Mouse (Mus musculus): ENCODE measurements around the gene 1700028J19Rik. TPM values are rescaled to one million over a fixed set of nuclear protein-coding genes. Genes with fewer than 3 reads are reported as not detected.

Gene 1700028J19Rik
- polyA plus RNA-seq (2017; shearing (Covaris generic)): 2.1 TPM

GRCm38 (mm10) chr7:44246055-44246983 is at the start of gene 1700028J19Rik, which contains the start of gene 2410002F23Rik:
TSS of gene 1700028J19Rik (minus strand) at chr7:44246695.
TSS of gene 2410002F23Rik (plus strand) at chr7:44246722.

DNA sequence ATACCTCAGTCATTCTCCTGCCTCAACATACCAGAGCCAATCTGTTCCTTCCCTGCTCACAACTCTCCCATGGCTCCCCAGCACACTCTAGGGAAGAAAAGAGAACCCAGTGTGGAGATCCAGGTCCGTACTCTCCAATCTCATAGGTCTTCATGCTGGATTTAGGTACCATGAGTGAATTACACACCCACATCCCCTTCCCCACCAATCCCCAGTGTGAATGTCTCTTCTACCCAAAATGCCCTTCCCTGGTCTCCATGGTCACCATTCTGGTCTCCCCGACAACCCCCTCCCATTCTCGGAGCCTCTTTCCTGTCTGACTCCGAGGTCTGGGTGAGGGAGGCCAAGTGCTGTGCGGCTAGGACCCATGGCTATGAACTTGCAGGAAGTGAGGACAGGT is 14.7 kb upstream of the 1700028J19Rik start, which contains the start of gene Gm15517:
Gm15517 (plus strand) TSS at position 301 of the 400 bp plus-strand sequence.

DNA sequence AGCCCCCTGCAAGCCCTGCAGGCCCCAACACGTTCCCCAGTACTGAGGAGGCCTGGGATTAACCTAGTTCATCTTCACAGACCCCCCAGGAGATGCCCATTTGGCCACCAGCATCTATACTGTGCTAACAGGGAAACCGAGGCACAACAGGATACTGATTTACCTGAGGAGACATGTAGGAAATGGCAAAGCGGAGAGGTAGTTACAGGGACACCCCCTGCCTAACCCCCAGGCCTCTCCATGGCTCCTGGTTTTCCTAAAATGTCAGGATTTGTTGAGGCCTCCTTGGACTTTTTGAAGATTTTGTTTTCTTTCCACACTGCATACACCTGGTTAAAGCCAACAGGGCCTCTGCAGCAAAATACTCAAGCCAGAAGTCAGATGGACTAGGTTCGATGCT is 10.8 kb upstream of the 1700028J19Rik start, which contains the start of gene Acp4:
Acp4 (minus strand) TSS at position 101 of the 400 bp plus-strand sequence.

DNA sequence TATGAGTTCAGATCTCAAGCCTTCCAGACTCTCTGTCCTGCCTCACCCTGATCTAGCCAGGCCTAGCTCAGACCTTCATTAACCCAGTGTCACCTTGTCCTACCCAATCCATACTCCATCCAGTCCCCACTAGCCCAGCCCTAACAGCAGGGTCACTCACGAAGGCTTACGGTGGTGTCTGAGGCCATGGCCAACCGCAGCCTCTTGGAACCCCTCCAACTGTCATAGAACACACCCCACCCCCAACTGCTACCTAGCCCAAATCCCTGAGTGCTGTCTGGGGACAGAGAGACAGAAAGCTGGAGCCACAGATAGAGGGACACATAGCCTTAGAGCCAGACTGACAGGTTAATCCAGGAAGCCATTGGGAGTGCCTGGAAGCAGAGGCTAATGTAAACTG is 10.6 kb downstream of the 1700028J19Rik start, which contains the start of gene Gm36864:
Gm36864 (plus strand) TSS at position 269 of the 400 bp plus-strand sequence.

GRCm38 (mm10) chr7:44225076-44225475 is 21.4 kb downstream of the 1700028J19Rik start, which contains the start of gene Klk1:
TSS of gene Klk1 (plus strand) at chr7:44225360.

DNA sequence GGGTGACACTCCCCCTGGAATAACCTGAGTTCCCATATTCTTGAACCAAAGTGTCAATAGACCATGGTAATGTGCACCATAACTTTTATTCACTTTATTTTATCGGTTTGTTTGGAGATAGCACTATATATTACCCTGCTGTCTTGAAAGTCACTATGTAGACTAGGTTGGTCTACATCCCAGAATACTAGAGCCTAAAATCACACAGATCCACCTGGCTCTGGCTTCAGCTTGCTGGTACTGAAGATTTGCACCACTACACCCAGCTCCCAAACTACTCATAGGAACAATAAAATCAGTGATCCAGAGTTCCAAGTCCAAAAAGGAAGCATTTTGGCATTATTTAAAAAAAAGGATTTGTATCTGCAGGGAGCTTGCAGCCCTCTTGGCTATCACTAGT is 30.9 kb downstream of the 1700028J19Rik start, which contains the start of gene Klk1b5:
Klk1b5 (plus strand) TSS at position 301 of the 400 bp plus-strand sequence.

GRCm38 (mm10) chr7:44207135-44207534 is 39.4 kb downstream of the 1700028J19Rik start, which contains the start of gene Klk1b4:
TSS of gene Klk1b4 (plus strand) at chr7:44207435.

GRCm38 (mm10) chr7:44197891-44198290 is 48.6 kb downstream of the 1700028J19Rik start, which contains the start of gene Klk1b3:
TSS of gene Klk1b3 (plus strand) at chr7:44198191.

DNA sequence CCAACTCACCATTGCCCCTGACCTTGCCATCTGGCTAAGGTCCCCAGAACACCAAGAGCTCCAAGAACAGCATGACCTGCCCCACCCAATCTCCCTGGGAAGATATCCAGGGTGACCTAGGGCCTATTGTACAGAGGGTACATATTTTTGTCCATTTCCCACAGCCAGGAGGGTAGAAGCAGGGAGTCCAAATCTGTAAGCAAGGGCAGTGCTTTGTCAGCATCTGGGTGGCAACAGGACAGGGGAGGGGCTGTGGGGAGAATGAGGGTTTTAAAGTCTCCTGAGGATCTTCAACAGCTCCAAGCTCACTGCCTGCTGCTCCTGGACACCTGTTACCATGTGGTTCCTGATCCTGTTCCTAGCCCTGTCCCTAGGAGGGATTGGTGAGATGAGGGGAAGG is 58.6 kb downstream of the 1700028J19Rik start, which contains the start of gene Klk1b24:
Klk1b24 (plus strand) TSS at position 301 of the 400 bp plus-strand sequence.

Other genes starting within 250 kb of the 1700028J19Rik start
- gene Klk1b26, start 234.5 kb downstream of the 1700028J19Rik start, polyA plus RNA-seq (2017; shearing (Covaris generic)): not detected
- 1.2 TPM for gene Klk1b27, start 194.4 kb downstream of the 1700028J19Rik start, polyA plus RNA-seq (2017; shearing (Covaris generic))
- not detected for gene Klk1b21, start 144.4 kb downstream of the 1700028J19Rik start, polyA plus RNA-seq (2017; shearing (Covaris generic))
- not detected for gene Klk1b22, start 134.0 kb downstream of the 1700028J19Rik start, polyA plus RNA-seq (2017; shearing (Covaris generic))
- gene Klk1b16, start 109.9 kb downstream of the 1700028J19Rik start, polyA plus RNA-seq (2017; shearing (Covaris generic)): not detected
- gene Klk1b24, start 58.5 kb downstream of the 1700028J19Rik start, polyA plus RNA-seq (2017; shearing (Covaris generic)): not detected
- not detected for gene Klk1b3, start 48.5 kb downstream of the 1700028J19Rik start, polyA plus RNA-seq (2017; shearing (Covaris generic))
- gene Klk1b4, start 39.3 kb downstream of the 1700028J19Rik start, polyA plus RNA-seq (2017; shearing (Covaris generic)): not detected
- gene Klk1b5, start 30.8 kb downstream of the 1700028J19Rik start, polyA plus RNA-seq (2017; shearing (Covaris generic)): not detected
- not detected for gene Klk1, start 21.3 kb downstream of the 1700028J19Rik start, polyA plus RNA-seq (2017; shearing (Covaris generic))
- gene Gm36864, start 10.5 kb downstream of the 1700028J19Rik start, polyA plus RNA-seq (2017; shearing (Covaris generic)): not detected
- gene 2410002F23Rik, start within 50 bp of the 1700028J19Rik start, polyA plus RNA-seq (2017; shearing (Covaris generic)): 189 TPM
- 0.28 TPM for gene Acp4, start 10.7 kb upstream of the 1700028J19Rik start, polyA plus RNA-seq (2017; shearing (Covaris generic))
- not detected for gene Gm15517, start 14.8 kb upstream of the 1700028J19Rik start, polyA plus RNA-seq (2017; shearing (Covaris generic))
- gene Clec11a, start 60.2 kb upstream of the 1700028J19Rik start, polyA plus RNA-seq (2017; shearing (Covaris generic)): 0.31 TPM
- gene Shank1, start 63.6 kb upstream of the 1700028J19Rik start, polyA plus RNA-seq (2017; shearing (Covaris generic)): 0.16 TPM
- 0.28 TPM for gene Syt3, start 137.4 kb upstream of the 1700028J19Rik start, polyA plus RNA-seq (2017; shearing (Covaris generic))
- 0.71 TPM for gene 1700008O03Rik, start 139.1 kb upstream of the 1700028J19Rik start, polyA plus RNA-seq (2017; shearing (Covaris generic))
- not detected for gene Lrrc4b, start 182.3 kb upstream of the 1700028J19Rik start, polyA plus RNA-seq (2017; shearing (Covaris generic))
- 0.28 TPM for gene Aspdh, start 218.7 kb upstream of the 1700028J19Rik start, polyA plus RNA-seq (2017; shearing (Covaris generic))
- 111 TPM for gene Josd2, start 221.3 kb upstream of the 1700028J19Rik start, polyA plus RNA-seq (2017; shearing (Covaris generic))
- gene Emc10, start 249.8 kb upstream of the 1700028J19Rik start, polyA plus RNA-seq (2017; shearing (Covaris generic)): 188 TPM
- gene Fam71e1, start 249.9 kb upstream of the 1700028J19Rik start, polyA plus RNA-seq (2017; shearing (Covaris generic)): 3.4 TPM

Data from CD4-positive, CD25-positive, alpha-beta regulatory T cell (primary cell).